Mouse (Mus musculus) CD8-positive naive resting alpha-beta T cell, adult 2 months (primary cell): ENCODE results near the gene Eml1.

ENCODE experiments used
- DNase-seq, 2 experiments: peaks; one replicate each; pipeline ENCODE4 v3.0.0; 2022; ENCODE audit warnings: low read depth in 2 of 2, low spot score in 2 of 2

The Eml1 gene

GRCm38 (mm10) chr12:108421477-108421876 lies 50.7 kb downstream of the Eml1 start:
- no peak for DNase-seq

- no peak for DNase-seq
Measured at GRCm38 (mm10) chr12:108422495-108422857, 51.7 kb downstream of the Eml1 start.

GRCm38 (mm10) chr12:108422858-108423631 lies 52.3 kb downstream of the Eml1 start:
- no peak for DNase-seq

- DNase-seq: no peak
Measured at GRCm38 (mm10) chr12:108430964-108431363, 60.2 kb downstream of the Eml1 start.

DNA sequence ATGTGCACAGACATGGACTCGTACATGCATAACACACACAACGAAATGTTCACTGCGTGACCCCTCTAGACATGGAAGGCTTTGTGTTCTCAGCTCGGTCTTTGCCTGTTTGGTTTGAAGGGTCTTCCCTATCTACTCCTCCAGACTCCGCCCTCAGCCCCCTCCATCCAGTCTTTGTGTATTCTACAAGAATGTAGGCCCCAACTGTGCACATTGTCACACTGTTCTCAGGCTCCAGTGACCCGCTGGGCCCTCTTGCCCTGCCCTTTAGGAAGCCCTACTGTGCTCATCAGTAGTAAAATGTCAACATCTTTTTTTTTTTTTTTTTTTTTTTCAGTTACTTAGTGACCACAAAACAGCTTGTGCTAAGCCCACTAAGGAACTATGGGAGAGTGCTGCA lies 61.0 kb downstream of the Eml1 start:
- no peak for DNase-seq

DNA sequence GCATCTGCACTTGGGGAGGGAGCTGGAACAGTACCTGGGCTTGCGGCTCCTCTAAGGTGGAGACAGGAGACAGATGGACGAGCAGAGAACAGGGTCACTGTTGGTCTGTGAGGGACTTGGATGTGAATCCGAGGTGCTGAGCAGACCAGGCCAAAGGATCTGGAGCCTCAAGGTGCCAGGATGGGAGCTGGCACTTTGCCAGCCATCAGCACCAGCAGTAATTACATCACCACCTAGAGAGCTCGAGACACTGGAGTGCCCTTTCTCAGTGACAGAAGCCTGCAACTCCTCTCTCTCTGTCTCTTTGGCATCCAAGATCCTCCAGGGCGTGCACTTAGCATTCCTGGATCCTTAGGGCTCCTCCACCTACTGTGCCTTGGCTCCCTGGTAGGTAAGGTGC lies 61.8 kb downstream of the Eml1 start:
- no peak for DNase-seq

DNA sequence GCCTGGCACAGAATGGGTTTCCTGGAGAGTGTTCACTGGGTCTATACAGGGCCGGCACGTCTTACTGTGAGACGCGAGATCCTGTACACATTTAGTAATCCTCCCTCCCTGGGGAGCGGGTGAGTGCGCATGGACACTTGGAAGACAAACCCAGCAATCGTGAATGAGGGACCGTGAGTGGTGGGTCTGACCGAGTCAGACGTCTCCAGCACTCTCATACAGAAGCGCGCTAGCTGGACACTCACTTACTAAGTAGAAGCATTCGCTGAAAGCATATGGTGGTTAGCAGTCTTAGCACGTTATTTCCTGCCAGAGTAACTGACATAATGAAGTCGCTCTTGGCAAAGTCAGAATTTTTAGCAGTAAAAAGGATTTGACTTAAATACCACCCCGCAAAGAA lies 62.3 kb downstream of the Eml1 start:
- DNase-seq: no peak

- no peak for DNase-seq
Measured at GRCm38 (mm10) chr12:108433498-108433897, 62.7 kb downstream of the Eml1 start.

- no peak for DNase-seq
Measured at GRCm38 (mm10) chr12:108435444-108436015, 64.8 kb downstream of the Eml1 start.

GRCm38 (mm10) chr12:108436029-108436923 lies 65.5 kb downstream of the Eml1 start:
- no peak for DNase-seq

GRCm38 (mm10) chr12:108437446-108437845 lies 66.7 kb downstream of the Eml1 start:
- no peak for DNase-seq

DNA sequence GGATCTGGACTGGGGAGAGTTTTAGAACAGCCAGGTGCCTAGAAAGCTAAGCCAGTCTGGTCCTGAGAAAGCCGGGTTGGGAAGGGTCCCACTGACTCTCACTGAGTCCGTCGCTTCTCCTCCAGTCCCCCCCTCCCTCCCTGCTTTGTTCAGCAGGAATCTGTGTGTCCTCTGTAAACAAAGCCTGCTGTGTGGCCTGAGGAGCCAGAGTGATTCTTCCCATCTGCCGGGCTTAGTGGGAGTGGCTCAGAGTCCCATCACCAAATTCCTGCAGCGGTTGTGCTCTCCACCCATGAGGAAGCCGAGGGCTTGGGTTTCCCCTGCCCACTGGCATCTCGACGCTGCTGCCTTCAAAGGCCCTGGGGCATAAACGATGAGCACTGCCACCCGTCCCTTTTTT lies 72.5 kb downstream of the Eml1 start:
- no peak for DNase-seq

DNA sequence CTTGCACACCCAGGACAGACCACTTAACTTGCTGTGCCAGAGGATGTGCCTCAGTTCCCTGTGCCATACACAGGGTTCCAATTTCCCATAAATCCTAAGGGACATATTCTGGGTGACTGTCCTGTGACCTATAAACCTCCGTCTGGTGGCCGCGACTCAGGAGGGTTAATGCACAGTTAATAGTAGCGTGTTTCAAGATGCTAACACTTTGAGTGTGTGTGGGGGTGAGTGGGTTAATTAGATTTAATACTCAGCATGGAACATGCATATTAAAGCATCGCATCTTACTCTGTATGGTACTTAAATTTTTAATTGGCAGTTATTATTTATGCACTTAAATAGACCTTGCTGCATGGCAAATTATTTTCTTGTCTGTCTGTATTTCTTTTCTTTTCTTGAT lies 73.0 kb downstream of the Eml1 start:
- no peak for DNase-seq

DNA sequence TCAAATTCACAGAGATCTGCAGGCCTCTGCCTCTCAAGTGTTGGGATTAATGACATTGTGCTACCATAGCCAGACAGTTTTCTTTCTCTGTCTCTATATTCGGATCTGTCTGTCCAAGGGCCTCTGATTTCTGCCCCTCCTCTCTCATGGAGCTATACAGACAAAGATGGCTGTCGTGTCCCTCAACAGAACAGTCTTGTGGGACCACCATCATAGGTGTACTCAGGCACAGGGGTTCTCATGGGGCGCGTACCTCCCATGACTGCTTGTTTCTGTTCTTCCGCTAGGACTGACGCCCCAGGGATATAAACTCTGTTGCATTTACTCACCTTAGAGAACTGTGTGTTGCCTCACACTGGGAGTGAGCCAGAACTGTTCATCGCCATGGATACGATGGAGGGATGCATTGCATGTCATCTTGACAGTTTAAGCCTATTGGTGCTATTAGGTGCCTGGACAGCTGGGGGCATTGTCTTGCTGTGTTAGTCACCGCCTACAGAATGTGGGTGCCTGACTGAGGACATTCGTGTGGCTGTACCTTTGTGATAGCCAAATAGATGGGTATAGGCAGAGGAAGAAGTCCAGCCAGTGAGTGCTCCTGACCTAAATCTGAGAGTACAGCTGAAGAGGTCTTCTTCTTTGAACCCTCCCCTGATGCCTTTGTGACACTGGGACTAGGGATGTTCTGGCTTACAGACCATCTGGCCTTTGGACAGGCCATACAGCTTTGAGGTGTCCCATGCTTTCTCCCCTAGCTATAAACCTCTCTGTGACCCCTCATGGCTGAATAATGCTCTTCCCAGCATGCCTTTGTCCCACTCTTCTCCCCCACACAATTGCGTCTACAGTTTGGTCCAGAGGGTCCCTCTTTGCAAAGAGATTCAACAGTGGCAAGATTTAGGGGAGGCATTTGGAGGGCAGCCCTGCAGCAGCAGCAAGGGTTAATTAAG lies 73.7 kb downstream of the Eml1 start:
- DNase-seq: no peak

DNA sequence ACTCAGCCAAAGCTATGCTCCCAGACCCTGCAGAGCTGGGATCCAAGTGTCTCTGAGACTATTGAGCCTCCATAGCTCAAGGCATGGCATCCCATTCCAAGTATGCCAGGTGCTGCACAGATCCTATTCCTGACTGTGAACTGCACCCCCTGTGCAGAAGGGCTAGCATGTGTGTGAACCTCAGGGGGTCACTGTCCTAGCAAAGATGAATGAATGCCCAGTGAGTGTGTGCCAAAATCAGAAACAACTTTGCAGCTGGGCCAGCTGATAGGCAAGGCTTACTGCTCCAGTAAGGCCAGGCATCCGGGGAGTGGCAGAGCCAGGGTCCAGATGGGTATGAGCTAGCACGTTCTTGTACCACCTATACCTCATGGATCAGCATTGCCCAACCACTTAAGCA lies 76.0 kb downstream of the Eml1 start:
- DNase-seq: no peak

- no peak for DNase-seq
Measured at GRCm38 (mm10) chr12:108448396-108448795, 77.6 kb downstream of the Eml1 start.

GRCm38 (mm10) chr12:108449935-108450334 lies 79.2 kb downstream of the Eml1 start:
- DNase-seq: no peak

GRCm38 (mm10) chr12:108450546-108450945 lies 79.8 kb downstream of the Eml1 start:
- no peak for DNase-seq

- no peak for DNase-seq
Measured at GRCm38 (mm10) chr12:108452151-108452874, 81.6 kb downstream of the Eml1 start.

DNA sequence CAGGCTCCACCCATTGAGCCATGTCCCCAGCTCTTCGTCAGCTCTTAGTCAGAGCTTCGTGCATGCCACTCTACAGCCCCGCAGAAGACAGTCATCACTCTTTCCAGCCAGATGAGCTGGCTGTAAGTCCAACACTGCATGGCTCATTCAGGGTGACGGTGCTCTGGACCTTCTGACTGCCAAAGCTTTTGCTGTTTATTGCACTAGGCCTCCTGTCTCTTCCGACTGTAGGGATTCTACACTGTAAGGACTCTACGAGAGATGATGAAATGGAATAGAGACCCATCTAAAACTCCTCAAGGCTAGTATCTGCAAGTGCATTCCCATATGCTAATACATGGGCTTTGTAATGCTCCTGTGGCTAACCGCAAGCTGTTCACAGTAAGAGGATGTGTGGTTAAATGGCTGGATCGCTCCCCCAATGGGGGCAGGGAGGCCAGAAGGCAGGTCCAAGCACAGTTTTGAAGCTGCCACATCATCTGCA lies 82.8 kb downstream of the Eml1 start:
- DNase-seq: no peak
